Mouse (Mus musculus) C2C12 (cell line): ENCODE measurements around the gene Zfp92. TPM values are rescaled to one million over a fixed set of nuclear protein-coding genes. Genes with fewer than 3 reads are reported as not detected.
A peak's percentile ranks its signal among the peaks of the same experiment; 100 is the strongest.

Experiments
- H3K27me3 ChIP-seq: one replicate; pipeline ENCODE4 v1.6.1; 2011; ENCODE audit not compliant: control insufficient read depth, insufficient read depth, insufficient read length
- H3K36me3 ChIP-seq: one replicate; pipeline ENCODE4 v1.6.1; 2011; ENCODE audit not compliant: control insufficient read depth, insufficient read depth
- H3K4me3 ChIP-seq: one replicate; pipeline ENCODE4 v1.5.1; 2011; ENCODE audit warnings: mild to moderate bottlenecking, control low read depth; ENCODE audit not compliant: poor library complexity, insufficient read depth, severe bottlenecking
- H3K79me2 ChIP-seq: one replicate; pipeline ENCODE4 v1.6.1; 2011; ENCODE audit not compliant: control insufficient read depth, insufficient read depth
- H3K79me3 ChIP-seq: one replicate; pipeline ENCODE4 v1.6.1; 2011; ENCODE audit warnings: low read depth, control low read depth
- H3ac ChIP-seq: one replicate; pipeline ENCODE3; 2011; ENCODE audit warnings: low read depth; ENCODE audit not compliant: control insufficient read depth, insufficient read length
- CEBPB ChIP-seq: IDR thresholded peaks from one replicate; pipeline ENCODE4 v1.6.1; 2011; ENCODE audit warnings: low read depth, mild to moderate bottlenecking, control low read depth, moderate library complexity
- CTCF ChIP-seq: IDR thresholded peaks from one replicate; pipeline ENCODE4 v1.5.1; 2011; ENCODE audit not compliant: control insufficient read depth, insufficient read depth, insufficient read length
- FOSL1 ChIP-seq: IDR thresholded peaks from one replicate; pipeline ENCODE4 v1.8.0; 2011; ENCODE audit warnings: mild to moderate bottlenecking, low read length; ENCODE audit not compliant: poor library complexity, insufficient read depth, severe bottlenecking
- MAX ChIP-seq: IDR thresholded peaks from one replicate; pipeline ENCODE4 v1.6.1; 2011; ENCODE audit warnings: mild to moderate bottlenecking, control low read depth
- MYOD1 ChIP-seq: IDR thresholded peaks from one replicate; pipeline ENCODE4 v1.6.1; 2011; ENCODE audit warnings: low read depth; ENCODE audit not compliant: control insufficient read depth, insufficient read length
- MYOG ChIP-seq: IDR thresholded peaks from one replicate; pipeline ENCODE4 v1.6.1; 2011; ENCODE audit not compliant: control insufficient read depth, insufficient read length; ENCODE audit errors: extremely low read depth
- USF1 ChIP-seq: IDR thresholded peaks from one replicate; pipeline ENCODE4 v1.6.1; 2011; ENCODE audit warnings: low read depth, mild to moderate bottlenecking, control low read depth, moderate library complexity
- polyA plus RNA-seq: library from polyadenylated mRNA; unstranded; fragments of >200 nt; fragmentation: generic; extraction: Trizol; gene quantifications from one replicate; pipeline ENCODE4 v1.2.1, GENCODE M21; 2012; ENCODE audit warnings: missing spikeins

Zfp92 gene
- polyA plus RNA-seq, 1 experiment = 0.02 TPM

- no peaks in the 10 kb centered on the region for H3K36me3 ChIP-seq
- peaks cover 6% of the 10 kb centered on the region for H3K79me2 ChIP-seq
- TF ChIP-seq CEBPB (no peak), USF1 (peak; percentile 43), FOSL1 (no peak)
- no peak overlapping the region for H3ac ChIP-seq
- H3K4me3 ChIP-seq = no peak overlapping the region
- H3K79me3 ChIP-seq = no peaks in the 10 kb centered on the region
- H3K27me3 ChIP-seq = no peaks in the 10 kb centered on the region
Observed at GRCm38 (mm10) chrX:73465483-73466186, 54.7 kb downstream of the Zfp92 start.

GRCm38 (mm10) chrX:73467446-73468241 is 56.7 kb downstream of the Zfp92 start:
- TF ChIP-seq FOSL1 (no peak), MAX (no peak), MYOD1 (no peak), MYOG (no peak), USF1 (no peak), CEBPB (no peak), CTCF (no peak)
- H3K4me3 ChIP-seq = no peak overlapping the region
- H3K36me3 ChIP-seq = no peaks in the 10 kb centered on the region
- H3ac ChIP-seq = peak overlapping the region; percentile 12
- H3K79me3 ChIP-seq = no peaks in the 10 kb centered on the region
- H3K79me2 ChIP-seq = peaks cover 6% of the 10 kb centered on the region
- H3K27me3 ChIP-seq = no peaks in the 10 kb centered on the region

- Histone ChIP-seq H3K79me3 (no peaks in the 10 kb centered on the region), H3K79me2 (peaks cover 6% of the 10 kb centered on the region), H3K4me3 (no peak overlapping the region), H3K36me3 (no peaks in the 10 kb centered on the region), H3K27me3 (no peaks in the 10 kb centered on the region), H3ac (no peak overlapping the region)
- no peak for TF ChIP-seq MYOG
- no peak for TF ChIP-seq MYOD1
- no peak for TF ChIP-seq CTCF
- no peak for TF ChIP-seq USF1
- no peak for TF ChIP-seq FOSL1
- no peak for TF ChIP-seq CEBPB
- no peak for TF ChIP-seq MAX
Observed at GRCm38 (mm10) chrX:73468330-73468729, 57.4 kb downstream of the Zfp92 start.

- Histone ChIP-seq H3K36me3 (no peaks in the 10 kb centered on the region), H3K4me3 (no peak overlapping the region), H3K79me2 (peaks cover 6% of the 10 kb centered on the region), H3K79me3 (no peaks in the 10 kb centered on the region), H3K27me3 (no peaks in the 10 kb centered on the region), H3ac (no peak overlapping the region)
- TF ChIP-seq USF1 = no peak
- TF ChIP-seq MYOG = no peak
- no peak for TF ChIP-seq MAX
- no peak for TF ChIP-seq MYOD1
- no peak for TF ChIP-seq CTCF
- TF ChIP-seq CEBPB = no peak
- TF ChIP-seq FOSL1 = no peak
Observed at GRCm38 (mm10) chrX:73468752-73469151, 57.9 kb downstream of the Zfp92 start.

GRCm38 (mm10) chrX:73471764-73472163 is 60.9 kb downstream of the Zfp92 start:
- Histone ChIP-seq H3K36me3 (no peaks in the 10 kb centered on the region), H3K79me3 (no peaks in the 10 kb centered on the region), H3K27me3 (no peaks in the 10 kb centered on the region), H3K4me3 (no peak overlapping the region), H3ac (no peak overlapping the region), H3K79me2 (no peaks in the 10 kb centered on the region)
- TF ChIP-seq CTCF = no peak
- no peak for TF ChIP-seq CEBPB
- no peak for TF ChIP-seq MYOG

GRCm38 (mm10) chrX:73474340-73475165 is 63.7 kb downstream of the Zfp92 start:
- no peak overlapping the region for H3ac ChIP-seq
- H3K79me2 ChIP-seq = no peaks in the 10 kb centered on the region
- H3K4me3 ChIP-seq = no peak overlapping the region
- H3K36me3 ChIP-seq = no peaks in the 10 kb centered on the region
- no peaks in the 10 kb centered on the region for H3K79me3 ChIP-seq
- no peaks in the 10 kb centered on the region for H3K27me3 ChIP-seq
- TF ChIP-seq USF1 = no peak
- no peak for TF ChIP-seq MYOD1
- no peak for TF ChIP-seq MYOG
- TF ChIP-seq FOSL1 = no peak
- TF ChIP-seq CEBPB = no peak
- TF ChIP-seq MAX = no peak
- TF ChIP-seq CTCF = no peak
